Mouse (Mus musculus): ENCODE results near the gene Sec16b.

DNA sequence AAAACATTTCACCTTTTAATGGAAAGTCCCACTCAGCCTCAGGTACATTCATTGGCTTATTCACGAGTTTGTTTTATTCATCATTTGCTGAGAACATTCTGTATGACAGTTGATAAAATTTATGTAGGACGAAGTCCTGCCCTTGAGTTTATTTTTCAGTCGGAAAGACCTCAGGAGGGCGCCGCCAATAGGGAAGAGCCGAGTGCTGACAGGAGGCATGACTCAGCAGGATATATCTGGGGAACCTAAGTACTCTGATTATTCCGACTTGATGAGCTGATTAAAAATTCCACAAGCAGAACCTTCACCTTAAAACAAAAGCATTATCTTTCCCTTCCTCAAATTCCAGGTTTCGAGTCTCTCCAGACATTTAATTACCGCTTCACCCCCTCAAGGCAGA, 26.4 kb upstream of the Sec16b start:
- TF ChIP-seq CTCF (IDR thresholded peaks at IDR 0.05; ENCODE audit: control insufficient read depth, insufficient read depth, low read length) (no peak), POLR2A (IDR thresholded peaks at IDR 0.05; ENCODE audit: borderline replicate concordance, control insufficient read depth, low read depth, low read length) (no peak)
